ENCODE assay signal across 9 mouse cellular contexts in the genomic region with DNA sequence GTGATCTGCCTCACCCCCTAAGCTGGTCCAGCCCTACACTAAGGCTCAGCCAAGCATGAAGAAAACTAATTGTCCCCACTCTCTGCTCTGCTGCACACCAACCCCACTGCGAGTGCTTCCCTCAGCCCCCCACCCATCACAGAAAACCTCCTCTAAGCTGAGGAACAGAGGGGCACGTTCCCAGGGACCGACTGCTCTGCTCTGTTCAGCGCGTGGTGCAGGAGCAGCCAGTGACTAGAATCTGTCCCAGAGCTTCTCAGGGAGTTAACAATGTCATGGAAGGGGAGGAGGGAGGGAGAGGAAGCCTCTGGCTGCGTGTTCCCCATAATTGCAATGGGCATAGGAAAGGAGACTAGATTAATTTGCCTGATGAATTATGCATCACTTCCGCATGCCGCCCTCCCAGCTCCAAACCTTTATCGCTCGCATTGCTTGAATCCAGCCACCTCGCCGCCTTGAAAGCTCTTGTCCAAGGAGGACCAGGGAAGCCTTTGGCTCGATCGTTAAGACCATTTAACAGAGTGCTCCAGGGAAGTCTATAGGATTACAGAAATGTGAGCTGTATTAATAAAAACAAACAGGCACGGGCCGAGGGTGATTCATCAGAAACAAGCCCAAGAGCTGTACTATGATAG.
DNase-seq lines count a peak whose midpoint lies in the region; ATAC-seq and TF ChIP-seq lines count a peak whose summit lies in the region.
"Had no signal": no experiment of that assay in that cellular context is flagged by ENCODE, and none has a peak within 500 bp of the region (broad histone marks: within the 10 kb centered on the region; RNA-seq: fewer than 3 reads in every experiment).

No protein-coding gene starts in this region.

- peak; percentile 42; a peak in 3 of 4 replicates for ATAC-seq in hematopoietic stem cell, adult 5-6 weeks (replicated peaks in 1 of 2; ENCODE audit: insufficient read depth in 1 of 2, low FRiP score in 2 of 2, low TSS enrichment in 1 of 2, low read depth in 1 of 2, poor library complexity in 2 of 2, severe bottlenecking in 2 of 2)
- ATAC-seq in limb, embryonic 15.5 days (ENCODE audit: insufficient number of reproducible peaks, low FRiP score, low TSS enrichment, low read depth), result no peak
- ATAC-seq: Patski had no signal

- H3K9ac ChIP-seq in limb, embryonic 15.5 days, result no peak overlapping the region

- peaks cover 6% of the 10 kb centered on the region; the same call in 1 of the 2 replicates for H3K27me3 ChIP-seq in limb, embryonic 15.5 days
- no peaks in the 10 kb centered on the region for H3K27me3 ChIP-seq in thymus, adult 2 months (ENCODE audit: control insufficient read depth, insufficient read depth, low read length)

- peak overlapping the region; percentile 54 for H3K4me2 ChIP-seq in limb, embryonic 15.5 days

- H3K4me3 ChIP-seq in limb, embryonic 15.5 days, result peak overlapping the region; percentile 29
- no peak overlapping the region for H3K4me3 ChIP-seq in thymus, adult 2 months (ENCODE audit: control insufficient read depth, insufficient read depth, low read length)

- no peak for TF ChIP-seq CTCF in thymus, adult 2 months (IDR thresholded peaks at IDR 0.05; ENCODE audit: borderline replicate concordance, control insufficient read depth, extremely low read depth, insufficient read depth, low read length, poor library complexity)

- peak; percentile 9 for DNase-seq in kidney, adult 18-20 months
- DNase-seq in kidney, adult 9 months, result no peak
- peak; percentile 20 for DNase-seq in embryo, embryonic 11.5 days (ENCODE audit: low read depth, low spot score)
- DNase-seq in ovary, postnatal 36 days (ENCODE audit: low spot score), result peak; percentile 27
- no peak for DNase-seq in spleen, adult 18-20 months
- no peak for DNase-seq in thymus, adult 2 months

- no peaks in the 10 kb centered on the region for H3K9me3 ChIP-seq in limb, embryonic 15.5 days

- no peak overlapping the region for H3K27ac ChIP-seq in limb, embryonic 15.5 days
- no peak overlapping the region for H3K27ac ChIP-seq in thymus, adult 2 months (ENCODE audit: control insufficient read depth, insufficient read depth, low read length)

- H3K36me3 ChIP-seq in limb, embryonic 15.5 days, result no peaks in the 10 kb centered on the region
- no peaks in the 10 kb centered on the region for H3K36me3 ChIP-seq in thymus, adult 2 months (ENCODE audit: control insufficient read depth, insufficient read depth, low read length)

- peaks cover 10% of the 10 kb centered on the region for H3K4me1 ChIP-seq in limb, embryonic 15.5 days
- H3K4me1 ChIP-seq in thymus, adult 2 months (replicated peaks; ENCODE audit: control insufficient read depth, insufficient read depth, low read length), result no peaks in the 10 kb centered on the region

- 5% methylated on average over 16 of the region's 16 CpGs for WGBS in limb, embryonic 15.5 days
- WGBS in thymus, adult 2 months, result 9% methylated on average over 16 of the region's 16 CpGs

- no peak for TF ChIP-seq POLR2A in thymus, adult 2 months (IDR thresholded peaks at IDR 0.05; ENCODE audit: control insufficient read depth, extremely low read depth, insufficient read depth, low read length, poor library complexity)

Comparison
In these comparisons a context has a peak if more than half of its experiments do, and no peak if none do; other contexts are left out.
1. DNase-seq: peak in kidney, adult 18-20 months (single experiment), embryo, embryonic 11.5 days (single experiment) and ovary, postnatal 36 days (single experiment); none in kidney, adult 9 months (single experiment), spleen, adult 18-20 months (0 of 2) and thymus, adult 2 months (single experiment).